Mouse (Mus musculus) cerebellum, adult 2 months (tissue): ENCODE results near the gene Rfc3. TPM values are rescaled to one million over a fixed set of nuclear protein-coding genes. Genes with fewer than 3 reads are reported as not detected.

Experiments used
- DNase-seq, 2 experiments: peaks; one replicate each; pipeline ENCODE4 v3.0.0; 2021
- H3K27ac ChIP-seq: fragments of 200-500 bp; 2 replicates; pipeline ENCODE4 v1.5.1; 2012; ENCODE audit warnings: low read length, control low read depth, inconsistent platforms; ENCODE audit not compliant: insufficient read depth
- H3K27me3 ChIP-seq: fragments of 200-500 bp; 2 replicates; pipeline ENCODE4 v1.6.1; 2012; ENCODE audit warnings: inconsistent platforms, mild to moderate bottlenecking, low read length, moderate library complexity; ENCODE audit not compliant: control insufficient read depth, insufficient read depth
- H3K4me1 ChIP-seq: fragments of 200-500 bp; 2 replicates; pipeline ENCODE4 v1.6.1; 2011; ENCODE audit warnings: low read length; ENCODE audit not compliant: control insufficient read depth, insufficient read depth
- H3K4me3 ChIP-seq: fragments of 200-500 bp; replicated peaks from 2 replicates; pipeline ENCODE3; 2011; ENCODE audit warnings: mild to moderate bottlenecking, low read depth, low read length, control low read depth; ENCODE audit not compliant: insufficient read depth
- CTCF ChIP-seq: fragments of 200-500 bp; IDR thresholded peaks from 2 replicates; pipeline ENCODE4 v1.5.1; 2011; ENCODE audit warnings: low read depth, mild to moderate bottlenecking, control low read depth, low read length, moderate library complexity, borderline replicate concordance; ENCODE audit not compliant: insufficient read depth
- POLR2A ChIP-seq: fragments of 200-500 bp; IDR thresholded peaks from 2 replicates; pipeline ENCODE4 v1.6.1; 2011; ENCODE audit warnings: low read length, control low read depth, borderline replicate concordance; ENCODE audit not compliant: insufficient read depth
- WGBS: fragments of 180-500 bp; shearing (Covaris S2); methylation state at CpG from one replicate; pipeline ENCODE4 v1.1.7; 2018; 5-methylcytosine and 5-hydroxymethylcytosine counted together
- polyA plus RNA-seq: library from polyadenylated mRNA; depleted of rRNA; stranded (reverse); fragments of >200 nt; gene quantifications from 2 replicates; pipeline ENCODE4 v1.2.3, GENCODE M21; 2012; rRNA removed

Rfc3 gene
- polyA plus RNA-seq, 1 experiment: 12.7 TPM

- Histone ChIP-seq H3K4me1 (no peaks in the 10 kb centered on the region), H3K27ac (no peak within 1 kb of the TSS), H3K27me3 (no peaks in the 10 kb centered on the region), H3K4me3 (no peak within 1 kb of the TSS)
- TF ChIP-seq POLR2A: no peak
- no peak for TF ChIP-seq CTCF
- no peak for DNase-seq
- 90% methylated on average over 3 of the region's 3 CpGs for WGBS
Measured at GRCm38 (mm10) chr5:151605921-151606320, 45.1 kb downstream of the Rfc3 start, which contains the start of gene Vmn2r18. Gene Vmn2r18, minus strand, starts transcription at chr5:151606021.

GRCm38 (mm10) chr5:151601696-151602095, 49.3 kb downstream of the Rfc3 start:
- H3K27me3 ChIP-seq: no peaks in the 10 kb centered on the region
- H3K4me3 ChIP-seq: no peak overlapping the region
- H3K27ac ChIP-seq: no peak overlapping the region
- DNase-seq: no peak
- 28% methylated on average over 1 of the region's 1 CpGs for WGBS
- no peak for TF ChIP-seq POLR2A
- no peak for TF ChIP-seq CTCF
- no peaks in the 10 kb centered on the region for H3K4me1 ChIP-seq

Other genes with a start within 250 kb of the Rfc3 start
- not detected in 2 replicates for gene Gm42906, start 223.1 kb downstream of the Rfc3 start, polyA plus RNA-seq
- 0.03 TPM in 1 of 2 replicates, not detected in the other for gene Vmn2r18, start 45.2 kb downstream of the Rfc3 start, polyA plus RNA-seq